Mouse (Mus musculus) small intestine, adult 2 months (tissue): ENCODE data around the gene Atp6v0a1.

ENCODE experiments used
- CTCF ChIP-seq: fragments of 200-500 bp; IDR thresholded peaks from 2 replicates; pipeline ENCODE4 v1.5.1; 2012; ENCODE audit warnings: low read depth, mild to moderate bottlenecking, control low read depth, inconsistent platforms, low read length, moderate library complexity, mixed read lengths; ENCODE audit not compliant: insufficient replicate concordance, insufficient read length; ENCODE audit errors: extremely low read depth
- POLR2A ChIP-seq: fragments of 200-500 bp; IDR thresholded peaks from 2 replicates; pipeline ENCODE4 v1.6.1; 2012; ENCODE audit warnings: low read depth, mild to moderate bottlenecking, control low read depth, inconsistent platforms, low read length, moderate library complexity

DNA sequence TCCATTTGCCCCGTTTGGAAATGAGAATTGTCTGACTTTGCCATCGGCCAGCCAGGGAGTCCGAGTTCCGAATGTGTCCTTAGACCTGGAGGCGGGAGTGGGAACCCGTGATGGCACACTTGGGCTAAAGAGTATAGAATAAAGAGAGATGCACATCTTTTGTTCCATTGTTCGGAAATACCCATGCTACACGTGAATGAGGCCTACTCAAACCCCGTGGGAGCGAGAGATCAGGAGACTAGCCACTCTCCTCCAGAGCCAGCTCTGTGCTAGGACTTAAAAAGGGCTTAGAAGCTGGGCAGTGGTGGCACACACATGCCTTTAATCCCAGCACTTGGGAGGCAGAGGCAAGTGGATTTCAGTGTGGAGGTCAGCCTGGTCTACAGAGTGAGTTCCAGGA lies 50.2 kb downstream of the Atp6v0a1 start:
- TF ChIP-seq CTCF (no peak), POLR2A (no peak)
